Mouse (Mus musculus): ENCODE results near the gene Plvap. TPM values are rescaled to one million over a fixed set of nuclear protein-coding genes. Genes with fewer than 3 reads are reported as not detected.

Gene Plvap
- total and polyA plus RNA-seq, 3 experiments: 22.1 to 42.9 (median 28.3) TPM

GRCm38 (mm10) chr8:71554644-71555043, 43.1 kb upstream of the Plvap start:
- 47% methylated on average over 2 of the region's 2 CpGs for WGBS
- no peak overlapping the region for H3K9ac ChIP-seq (ENCODE audit: low read depth, low read length)
- no peaks in the 10 kb centered on the region for H3K36me3 ChIP-seq (ENCODE audit: control insufficient read depth, insufficient read depth, low read length)
- intact Hi-C loops (cut with DNase I): no loop called here
- H3K27me3 ChIP-seq (ENCODE audit: control insufficient read depth, insufficient read depth, low read length): peaks cover 7% of the 10 kb centered on the region
- TF ChIP-seq CTCF (IDR thresholded peaks at IDR 0.05) (no peak), POLR2A (IDR thresholded peaks at IDR 0.05; ENCODE audit: insufficient read depth, low read depth, low read length) (no peak), EP300 (IDR thresholded peaks at IDR 0.05; ENCODE audit: insufficient read depth, low read depth, low read length) (no peak)
- no peak overlapping the region for H3K4me3 ChIP-seq
- no peak overlapping the region for H3K27ac ChIP-seq
- H3K4me1 ChIP-seq (ENCODE audit: control insufficient read depth, insufficient read depth, low read length): no peaks in the 10 kb centered on the region
- DNase-seq: no peak
- H3K79me2 ChIP-seq (replicated peaks; ENCODE audit: control insufficient read depth, insufficient read depth, low read length): no peaks in the 10 kb centered on the region

GRCm38 (mm10) chr8:71554001-71554400, 42.4 kb upstream of the Plvap start:
- H3K27me3 ChIP-seq (ENCODE audit: control insufficient read depth, insufficient read depth, low read length): peaks cover 7% of the 10 kb centered on the region
- DNase-seq: no peak
- TF ChIP-seq EP300 (IDR thresholded peaks at IDR 0.05; ENCODE audit: insufficient read depth, low read depth, low read length) (no peak), POLR2A (IDR thresholded peaks at IDR 0.05; ENCODE audit: insufficient read depth, low read depth, low read length) (no peak), CTCF (IDR thresholded peaks at IDR 0.05) (no peak)
- no peak overlapping the region for H3K9ac ChIP-seq (ENCODE audit: low read depth, low read length)
- no peaks in the 10 kb centered on the region for H3K79me2 ChIP-seq (replicated peaks; ENCODE audit: control insufficient read depth, insufficient read depth, low read length)
- H3K36me3 ChIP-seq (ENCODE audit: control insufficient read depth, insufficient read depth, low read length): no peaks in the 10 kb centered on the region
- H3K4me3 ChIP-seq: no peak overlapping the region
- WGBS: 65% methylated on average over 6 of the region's 6 CpGs
- H3K27ac ChIP-seq: no peak overlapping the region
- intact Hi-C loops (cut with DNase I): no loop called here
- H3K4me1 ChIP-seq (ENCODE audit: control insufficient read depth, insufficient read depth, low read length): no peaks in the 10 kb centered on the region

GRCm38 (mm10) chr8:71552770-71553169, 41.2 kb upstream of the Plvap start:
- Histone ChIP-seq H3K27ac (no peak overlapping the region), H3K27me3 (ENCODE audit: control insufficient read depth, insufficient read depth, low read length) (no peaks in the 10 kb centered on the region), H3K9ac (ENCODE audit: low read depth, low read length) (no peak overlapping the region), H3K36me3 (ENCODE audit: control insufficient read depth, insufficient read depth, low read length) (no peaks in the 10 kb centered on the region), H3K4me1 (ENCODE audit: control insufficient read depth, insufficient read depth, low read length) (no peaks in the 10 kb centered on the region), H3K79me2 (replicated peaks; ENCODE audit: control insufficient read depth, insufficient read depth, low read length) (no peaks in the 10 kb centered on the region), H3K4me3 (no peak overlapping the region)
- WGBS: 71% methylated on average over 6 of the region's 6 CpGs
- intact Hi-C loops (cut with DNase I): no loop called here
- no peak for DNase-seq
- TF ChIP-seq POLR2A (IDR thresholded peaks at IDR 0.05; ENCODE audit: insufficient read depth, low read depth, low read length) (no peak), CTCF (IDR thresholded peaks at IDR 0.05) (no peak), EP300 (IDR thresholded peaks at IDR 0.05; ENCODE audit: insufficient read depth, low read depth, low read length) (no peak)

GRCm38 (mm10) chr8:71550754-71551153, 39.2 kb upstream of the Plvap start:
- no peak for DNase-seq
- TF ChIP-seq CTCF (IDR thresholded peaks at IDR 0.05): no peak
- TF ChIP-seq POLR2A (IDR thresholded peaks at IDR 0.05; ENCODE audit: insufficient read depth, low read depth, low read length): no peak
- no peak for TF ChIP-seq EP300 (IDR thresholded peaks at IDR 0.05; ENCODE audit: insufficient read depth, low read depth, low read length)
- Histone ChIP-seq H3K36me3 (ENCODE audit: control insufficient read depth, insufficient read depth, low read length) (no peaks in the 10 kb centered on the region), H3K4me3 (no peak overlapping the region), H3K79me2 (replicated peaks; ENCODE audit: control insufficient read depth, insufficient read depth, low read length) (no peaks in the 10 kb centered on the region), H3K27ac (no peak overlapping the region), H3K27me3 (ENCODE audit: control insufficient read depth, insufficient read depth, low read length) (no peaks in the 10 kb centered on the region), H3K9ac (ENCODE audit: low read depth, low read length) (no peak overlapping the region), H3K4me1 (ENCODE audit: control insufficient read depth, insufficient read depth, low read length) (no peaks in the 10 kb centered on the region)
- 72% methylated on average over 7 of the region's 7 CpGs for WGBS
- intact Hi-C loops (cut with DNase I): no loop called here

GRCm38 (mm10) chr8:71547590-71547989, 36.0 kb upstream of the Plvap start:
- no peak overlapping the region for H3K4me3 ChIP-seq
- H3K9ac ChIP-seq (ENCODE audit: low read depth, low read length): no peak overlapping the region
- no peak overlapping the region for H3K27ac ChIP-seq
- no peak for DNase-seq
- H3K27me3 ChIP-seq (ENCODE audit: control insufficient read depth, insufficient read depth, low read length): no peaks in the 10 kb centered on the region
- intact Hi-C loops (cut with DNase I): no loop called here
- peaks cover 4% of the 10 kb centered on the region for H3K4me1 ChIP-seq (ENCODE audit: control insufficient read depth, insufficient read depth, low read length)
- TF ChIP-seq EP300 (IDR thresholded peaks at IDR 0.05; ENCODE audit: insufficient read depth, low read depth, low read length) (no peak), POLR2A (IDR thresholded peaks at IDR 0.05; ENCODE audit: insufficient read depth, low read depth, low read length) (no peak), CTCF (IDR thresholded peaks at IDR 0.05) (no peak)
- 93% methylated on average over 7 of the region's 7 CpGs for WGBS
- H3K36me3 ChIP-seq (ENCODE audit: control insufficient read depth, insufficient read depth, low read length): no peaks in the 10 kb centered on the region
- H3K79me2 ChIP-seq (replicated peaks; ENCODE audit: control insufficient read depth, insufficient read depth, low read length): no peaks in the 10 kb centered on the region

- no peaks in the 10 kb centered on the region for H3K27me3 ChIP-seq (ENCODE audit: control insufficient read depth, insufficient read depth, low read length)
- H3K79me2 ChIP-seq (replicated peaks; ENCODE audit: control insufficient read depth, insufficient read depth, low read length): no peaks in the 10 kb centered on the region
- H3K27ac ChIP-seq: no peak overlapping the region
- no peak for DNase-seq
- no peak overlapping the region for H3K4me3 ChIP-seq
- peaks cover 4% of the 10 kb centered on the region for H3K4me1 ChIP-seq (ENCODE audit: control insufficient read depth, insufficient read depth, low read length)
- 91% methylated on average over 11 of the region's 11 CpGs for WGBS
- intact Hi-C loops (cut with DNase I): no loop called here
- no peaks in the 10 kb centered on the region for H3K36me3 ChIP-seq (ENCODE audit: control insufficient read depth, insufficient read depth, low read length)
- no peak overlapping the region for H3K9ac ChIP-seq (ENCODE audit: low read depth, low read length)
- no peak for TF ChIP-seq POLR2A (IDR thresholded peaks at IDR 0.05; ENCODE audit: insufficient read depth, low read depth, low read length)
- TF ChIP-seq CTCF (IDR thresholded peaks at IDR 0.05): no peak
- no peak for TF ChIP-seq EP300 (IDR thresholded peaks at IDR 0.05; ENCODE audit: insufficient read depth, low read depth, low read length)
Observed at GRCm38 (mm10) chr8:71545053-71545452, 33.5 kb upstream of the Plvap start.
